Mouse (Mus musculus): ENCODE measurements around the gene 4930558K02Rik. TPM values are rescaled to one million over a fixed set of nuclear protein-coding genes. Genes with fewer than 3 reads are reported as not detected.
A peak's percentile ranks its signal among the peaks of the same experiment; 100 is the strongest.

Gene 4930558K02Rik
- total and polyA plus RNA-seq, 3 experiments: not detected

- dilution Hi-C loops (cut with MboI; ENCODE audit: extremely low pct_ligation_motif_present, extremely low pct_unique_long_range_greater_than_20kb, low sequenced_read_pairs) (no loop called here), in situ Hi-C loops (cut with MboI; ENCODE audit: low pct_ligation_motif_present, low pct_unique_long_range_greater_than_20kb, low sequenced_read_pairs) (loop anchor here (10.0 to 25.0 kb wide), 2 partner anchors 84 to 581 kb away; partner anchors contain the start of gene Tnfsf4)
- H3K36me3 ChIP-seq (replicated peaks in 1 of 2; ENCODE audit: control insufficient read depth in 1 of 2, insufficient read depth in 1 of 2, low read length in 1 of 2): peaks cover 4 to 18% of the 10 kb centered on the region in 2 experiments
- H3K4me3 ChIP-seq (replicated peaks in 1 of 3; ENCODE audit: low read depth in 2 of 3, low read length in 2 of 3, poor library complexity in 1 of 3): peak within 1 kb of the TSS; percentile 67 to 79 (median 70)
- H3K79me2 ChIP-seq (replicated peaks; ENCODE audit: control insufficient read depth, extremely low read depth, insufficient read depth, poor library complexity, severe bottlenecking): peaks cover 8% of the 10 kb centered on the region
- DNase-seq (ENCODE audit: extremely low read depth): peak; percentile 94
- peak within 1 kb of the TSS; percentile 82 for H3K4me2 ChIP-seq (ENCODE audit: insufficient read depth, low read depth, poor library complexity, severe bottlenecking)
- TF ChIP-seq SIN3A (IDR thresholded peaks at IDR 0.05; ENCODE audit: low read length): peak; percentile 94
- TF ChIP-seq E2F4 (IDR thresholded peaks at IDR 0.05; ENCODE audit: insufficient replicate concordance, low read depth, low read length): no peak
- no peak for TF ChIP-seq USF2 (conservative IDR thresholded peaks at IDR 0.05; ENCODE audit: low read depth, low read length)
- peak; percentile 67 for TF ChIP-seq POLR2A (IDR thresholded peaks at IDR 0.05; ENCODE audit: low read depth, low read length)
- TF ChIP-seq MXI1 (IDR thresholded peaks at IDR 0.05; ENCODE audit: low read depth, low read length): peak; percentile 79
- TF ChIP-seq POLR2AphosphoS2 (IDR thresholded peaks at IDR 0.05; ENCODE audit: low read depth, low read length): no peak
- TF ChIP-seq GABPA (IDR thresholded peaks at IDR 0.05; ENCODE audit: insufficient replicate concordance, low read depth, low read length): peak; percentile 38; the same call in 1 of the 2 replicates
- TF ChIP-seq NELFE (IDR thresholded peaks at IDR 0.05; ENCODE audit: low read depth, low read length): peak; percentile 74
- TF ChIP-seq MAX (IDR thresholded peaks at IDR 0.05; ENCODE audit: low read length): peak; percentile 73
- peak; percentile 79 for TF ChIP-seq IRF4 (IDR thresholded peaks at IDR 0.05; ENCODE audit: low read depth, low read length)
- TF ChIP-seq MEF2A (IDR thresholded peaks at IDR 0.05; ENCODE audit: borderline replicate concordance, low read depth, low read length): peak; percentile 85
- TF ChIP-seq HCFC1 (IDR thresholded peaks at IDR 0.05; ENCODE audit: low read depth, low read length): peak; percentile 93
- TF ChIP-seq JUND (conservative IDR thresholded peaks at IDR 0.05; ENCODE audit: low read depth, low read length): no peak
- peak; percentile 88; the same call in 1 of the 2 replicates for TF ChIP-seq KAT2A (IDR thresholded peaks at IDR 0.05; ENCODE audit: insufficient replicate concordance, low read length)
- no peak for TF ChIP-seq MAFK (IDR thresholded peaks at IDR 0.05; ENCODE audit: insufficient replicate concordance, low read length)
- TF ChIP-seq CHD2 (IDR thresholded peaks at IDR 0.05; ENCODE audit: low read length): peak; percentile 86
- TF ChIP-seq ETS1 (conservative IDR thresholded peaks at IDR 0.05; ENCODE audit: low read depth, low read length): peak; percentile 37; the same call in 1 of the 2 replicates
- TF ChIP-seq JUN (IDR thresholded peaks at IDR 0.05; ENCODE audit: insufficient read depth, low read depth, low read length): no peak
- TF ChIP-seq UBTF (IDR thresholded peaks at IDR 0.05; ENCODE audit: low read depth, low read length): no peak
- TF ChIP-seq ZKSCAN1 (IDR thresholded peaks at IDR 0.05; ENCODE audit: borderline replicate concordance, low read depth, low read length): no peak
- TF ChIP-seq BHLHE40 (IDR thresholded peaks at IDR 0.05; ENCODE audit: low read depth, low read length): peak; percentile 22; the same call in 1 of the 2 replicates
- TF ChIP-seq NRF1 (IDR thresholded peaks at IDR 0.05; ENCODE audit: low read depth, low read length): peak; percentile 30; the same call in 1 of the 2 replicates
- peak; percentile 12 to 82; a peak in 2 of 4 replicates for TF ChIP-seq CTCF (conservative IDR thresholded peaks at IDR 0.05 in 1 of 2, IDR thresholded peaks at IDR 0.05 in 1 of 2; ENCODE audit: low read depth in 2 of 2, low read length in 2 of 2)
- peak; percentile 94 for TF ChIP-seq ELF1 (IDR thresholded peaks at IDR 0.05; ENCODE audit: low read depth, low read length)
- TF ChIP-seq USF1 (IDR thresholded peaks at IDR 0.05; ENCODE audit: low read depth, low read length): no peak
- no peak for TF ChIP-seq PAX5 (IDR thresholded peaks at IDR 0.05; ENCODE audit: low read length)
- peak; percentile 85 for TF ChIP-seq MYC (IDR thresholded peaks at IDR 0.05; ENCODE audit: low read depth, low read length)
- TF ChIP-seq CHD1 (IDR thresholded peaks at IDR 0.05; ENCODE audit: low read depth, low read length): no peak
- peak; percentile 62 for TF ChIP-seq RAD21 (IDR thresholded peaks at IDR 0.05; ENCODE audit: low read depth, low read length)
- peak; percentile 92 for TF ChIP-seq MAZ (IDR thresholded peaks at IDR 0.05; ENCODE audit: low read depth, low read length)
- TF ChIP-seq SMC3 (IDR thresholded peaks at IDR 0.05; ENCODE audit: low read depth, low read length): peak; percentile 60
- peak; percentile 86 for TF ChIP-seq ZNF384 (IDR thresholded peaks at IDR 0.05; ENCODE audit: low read depth, low read length)
- TF ChIP-seq RCOR1 (conservative IDR thresholded peaks at IDR 0.05; ENCODE audit: low read depth, low read length): peak; percentile 90
- no peak; the same call in 1 of the 2 replicates for TF ChIP-seq ZC3H11A (IDR thresholded peaks at IDR 0.05; ENCODE audit: low read depth, low read length)
- TF ChIP-seq TBP (conservative IDR thresholded peaks at IDR 0.05; ENCODE audit: low read depth, low read length): 0 out of 2 replicates have a peak, but pooled peaks have one; percentile 22
- TF ChIP-seq TCF12 (IDR thresholded peaks at IDR 0.05; ENCODE audit: low read depth, low read length): peak; percentile 91
- peak; percentile 68 for TF ChIP-seq ZMIZ1 (IDR thresholded peaks at IDR 0.05; ENCODE audit: low read depth, low read length)
- no peak; the same call in 1 of the 2 replicates for TF ChIP-seq EP300 (IDR thresholded peaks at IDR 0.05; ENCODE audit: low read length)
- H3K27ac ChIP-seq (ENCODE audit: insufficient read depth, low read depth): peak within 1 kb of the TSS; percentile 7; the same call in 1 of the 2 replicates
- no peaks in the 10 kb centered on the region for H3K27me3 ChIP-seq (replicated peaks)
- no peaks in the 10 kb centered on the region for H3K9me3 ChIP-seq (replicated peaks; ENCODE audit: low read length)
- H3K9ac ChIP-seq (ENCODE audit: insufficient read depth, low read depth): peak within 1 kb of the TSS; percentile 45
- peaks cover under 1 to 33% of the 10 kb centered on the region in 2 experiments; a peak in 3 of 4 replicates for H3K4me1 ChIP-seq (ENCODE audit: control insufficient read depth in 1 of 2, insufficient read depth in 2 of 2)
These were observed 10.6 kb downstream of the 4930558K02Rik start, which contains the start of gene Pigc for GRCm38 (mm10) chr1:161968589-161969407. TSS of gene Pigc (plus strand) at chr1:161969186.
